Mouse (Mus musculus): ENCODE measurements around the gene Samd1.

Samd1 gene

GRCm38 (mm10) chr8:84011705-84012498 is 14.4 kb downstream of the Samd1 start, which contains the start of gene 2210011C24Rik:
2210011C24Rik (minus strand) TSS chr8:84012171.
- no peak for DNase-seq (ENCODE audit: low spot score in 2 of 2)

- DNase-seq (ENCODE audit: low spot score in 2 of 2): no peak
These were observed 15.2 kb downstream of the Samd1 start for GRCm38 (mm10) chr8:84012499-84013165.

GRCm38 (mm10) chr8:84015833-84016232 is 18.4 kb downstream of the Samd1 start:
- no peak for DNase-seq (ENCODE audit: low spot score in 2 of 2)

GRCm38 (mm10) chr8:84019738-84020137 is 22.3 kb downstream of the Samd1 start:
- DNase-seq (ENCODE audit: low spot score in 2 of 2): no peak

GRCm38 (mm10) chr8:84021096-84021495 is 23.6 kb downstream of the Samd1 start, which contains the start of gene Palm3:
Palm3 (plus strand) TSS chr8:84021471.
- DNase-seq (ENCODE audit: low spot score in 2 of 2): no peak

GRCm38 (mm10) chr8:84021569-84021968 is 24.1 kb downstream of the Samd1 start:
- no peak for DNase-seq (ENCODE audit: low spot score in 2 of 2)

- DNase-seq (ENCODE audit: low spot score in 2 of 2): no peak
These were observed 25.6 kb downstream of the Samd1 start for GRCm38 (mm10) chr8:84023085-84023484.

- no peak for DNase-seq (ENCODE audit: low spot score in 2 of 2)
These were observed 26.2 kb downstream of the Samd1 start for GRCm38 (mm10) chr8:84023631-84024030.

- no peak for DNase-seq (ENCODE audit: low spot score in 2 of 2)
These were observed 26.7 kb downstream of the Samd1 start for GRCm38 (mm10) chr8:84024171-84024570.

- no peak for DNase-seq (ENCODE audit: low spot score in 2 of 2)
These were observed 28.4 kb downstream of the Samd1 start for GRCm38 (mm10) chr8:84025863-84026262.

- DNase-seq (ENCODE audit: low spot score in 2 of 2): peak; percentile 63 to 64
These were observed 30.0 kb downstream of the Samd1 start for GRCm38 (mm10) chr8:84027449-84027848.

- no peak for DNase-seq (ENCODE audit: low spot score in 2 of 2)
These were observed 31.8 kb downstream of the Samd1 start for GRCm38 (mm10) chr8:84029272-84029671.

GRCm38 (mm10) chr8:84032777-84033176 is 35.3 kb downstream of the Samd1 start:
- no peak for DNase-seq (ENCODE audit: low spot score in 2 of 2)

- no peak for DNase-seq (ENCODE audit: low spot score in 2 of 2)
These were observed 40.5 kb downstream of the Samd1 start for GRCm38 (mm10) chr8:84038015-84038414.

- peak; percentile 60 to 74 for DNase-seq (ENCODE audit: low spot score in 2 of 2)
These were observed 41.6 kb downstream of the Samd1 start for GRCm38 (mm10) chr8:84039050-84039449.

GRCm38 (mm10) chr8:84042066-84042947 is 44.8 kb downstream of the Samd1 start, which contains the start of gene Il27ra:
Il27ra (minus strand) TSS chr8:84042589.
- peak; percentile 81 to 83 for DNase-seq (ENCODE audit: low spot score in 2 of 2)

- DNase-seq (ENCODE audit: low spot score in 2 of 2): no peak
These were observed 45.5 kb downstream of the Samd1 start for GRCm38 (mm10) chr8:84042948-84043342.

GRCm38 (mm10) chr8:84044103-84044502 is 46.6 kb downstream of the Samd1 start:
- DNase-seq (ENCODE audit: low spot score in 2 of 2): no peak

GRCm38 (mm10) chr8:84044900-84045299 is 47.4 kb downstream of the Samd1 start, which contains the start of gene Rln3:
Rln3 (minus strand) TSS chr8:84045000.
- no peak for DNase-seq (ENCODE audit: low spot score in 2 of 2)

GRCm38 (mm10) chr8:84046505-84046904 is 49.0 kb downstream of the Samd1 start:
- DNase-seq (ENCODE audit: low spot score in 2 of 2): no peak

- no peak for DNase-seq (ENCODE audit: low spot score in 2 of 2)
These were observed 50.7 kb downstream of the Samd1 start for GRCm38 (mm10) chr8:84048171-84048570.

Measured in spleen, postnatal 36 days (tissue).